Mouse (Mus musculus) B cell, adult 67 days (primary cell): ENCODE measurements around the gene Phlpp2. TPM values are rescaled to one million over a fixed set of nuclear protein-coding genes. Genes with fewer than 3 reads are reported as not detected.

Experiments used
- total RNA-seq, 2 experiments: library from RNA; stranded (reverse); gene quantifications; 4 replicates each; pipeline ENCODE4 v1.2.4; 2023

Phlpp2 gene
- total RNA-seq: 10 to 100 TPM; 21.1 to 21.6 TPM

DNA sequence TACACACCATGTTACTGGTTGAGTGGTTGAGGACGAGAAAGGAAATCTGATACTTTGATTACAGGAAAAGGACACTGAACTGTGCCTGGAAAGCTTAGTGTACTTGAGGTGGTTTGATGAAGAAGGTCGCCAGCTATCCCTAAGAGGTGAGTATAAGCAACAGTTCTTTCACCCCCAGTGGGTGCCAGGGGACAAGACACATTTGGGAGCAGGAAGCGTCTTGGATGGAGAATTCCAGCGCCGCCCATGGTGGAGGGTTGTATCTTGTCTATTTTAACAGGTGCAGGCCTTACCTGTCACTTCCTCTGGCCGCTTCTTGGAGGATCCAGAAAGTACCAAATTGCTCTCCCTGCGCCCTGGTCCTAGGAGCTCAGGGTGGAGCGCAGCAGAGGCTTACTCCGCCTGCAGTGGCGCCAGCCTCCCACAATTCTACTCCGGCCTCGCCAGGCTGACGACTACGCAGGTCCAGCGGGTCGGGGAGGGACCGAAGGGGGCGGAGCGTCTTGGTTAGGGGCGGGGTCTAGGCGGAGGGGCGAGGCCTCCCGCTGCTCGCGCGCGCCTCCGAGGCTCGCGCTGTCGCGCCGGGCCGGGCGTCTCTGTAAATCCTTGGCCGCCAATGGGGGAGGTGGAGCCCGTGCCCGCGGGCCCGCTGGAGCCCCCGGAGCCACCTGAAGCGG, at the start of gene Phlpp2:
Phlpp2 (plus strand) TSS at position 540 of the 677 bp plus-strand sequence.

DNA sequence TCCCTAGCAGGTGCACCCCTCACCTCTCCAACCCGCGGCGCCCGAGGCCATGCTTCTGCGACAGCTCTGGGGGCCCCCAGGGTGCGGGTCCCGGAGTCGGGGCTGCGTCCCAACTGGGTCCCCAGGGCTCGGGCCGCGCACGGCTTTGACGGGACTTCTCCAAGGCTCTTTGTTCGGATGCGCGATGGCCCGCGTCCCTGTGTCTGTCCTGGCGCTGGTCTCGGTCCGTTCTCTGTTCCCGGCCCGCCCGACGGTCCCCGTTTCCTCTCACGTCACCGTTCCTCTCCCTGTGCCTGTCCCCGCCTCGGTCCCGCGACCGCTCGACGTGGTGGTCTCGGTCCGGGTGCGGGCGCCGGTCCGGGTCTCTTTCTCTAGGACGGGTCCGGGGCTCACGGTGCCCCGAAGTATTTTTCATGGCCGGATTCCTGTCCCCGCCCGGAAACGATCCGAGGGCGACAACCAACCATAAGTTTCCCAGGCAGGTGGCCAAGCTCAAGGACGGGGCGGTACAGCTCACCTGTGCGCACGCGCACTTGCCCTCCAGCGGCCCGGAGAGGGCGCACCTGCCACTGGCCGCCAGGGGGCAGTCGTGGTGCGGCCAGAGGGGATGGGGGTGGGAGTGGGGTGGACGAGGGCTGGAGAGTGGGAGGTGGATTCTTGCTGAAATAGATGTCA, 93.5 kb downstream of the Phlpp2 start, which contains the start of gene Marveld3:
Marveld3 (minus strand) TSS at position 511 of the 675 bp plus-strand sequence.

DNA sequence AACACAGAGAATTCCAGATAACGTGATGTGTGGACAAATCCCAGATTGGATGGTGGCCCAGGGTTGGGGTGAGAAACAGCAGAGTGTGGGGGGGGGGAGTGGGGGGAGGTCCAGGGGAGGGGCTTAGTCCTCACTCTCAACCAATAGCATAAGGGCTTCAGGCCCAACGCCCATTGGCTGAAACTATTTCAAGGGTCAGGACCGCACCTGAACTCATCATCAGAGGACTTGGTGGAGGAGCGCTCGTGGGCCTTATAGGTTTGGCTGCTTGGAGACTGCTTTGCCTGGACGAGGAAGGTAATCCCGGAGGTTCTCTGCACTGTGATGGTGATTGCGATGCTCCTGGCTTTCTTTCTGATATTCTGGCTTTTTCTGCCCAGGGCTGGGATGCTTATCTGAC, 121.9 kb downstream of the Phlpp2 start, which contains the start of gene Tat:
Tat (plus strand) TSS at position 214 of the 400 bp plus-strand sequence.

Other genes starting within 250 kb of the Phlpp2 start
- gene Ist1, start 175.3 kb upstream of the Phlpp2 start, total RNA-seq: 100 to 1,000 TPM; 117 to 121 TPM
- 10 to 100 TPM; 27.5 to 27.9 TPM for gene Zfp821, start 163.0 kb upstream of the Phlpp2 start, total RNA-seq
- 10 to 100 TPM; 35.0 to 43.2 TPM for gene Atxn1l, start 130.8 kb upstream of the Phlpp2 start, total RNA-seq
- gene Ap1g1, start 90.0 kb upstream of the Phlpp2 start, total RNA-seq: 100 to 1,000 TPM in 1 of 2 experiments, 10 to 100 TPM in 1; 99.0 to 101 TPM
- gene Marveld3, start 93.7 kb downstream of the Phlpp2 start, total RNA-seq: not detected
- not detected for gene Tat, start 121.9 kb downstream of the Phlpp2 start, total RNA-seq
- not detected for gene Chst4, start 171.2 kb downstream of the Phlpp2 start, total RNA-seq
- gene Zfp612, start 211.2 kb downstream of the Phlpp2 start, total RNA-seq: 1 to 10 TPM; 4.1 to 4.8 TPM
- not detected for gene Gm21964, start 232.7 kb downstream of the Phlpp2 start, total RNA-seq
- gene Gm17720, start 234.2 kb downstream of the Phlpp2 start, total RNA-seq: not detected